Mouse (Mus musculus) adrenal gland, adult 2 months (tissue): Measurements from ENCODE around the gene Gm21988. TPM values are rescaled to one million over a fixed set of nuclear protein-coding genes. Genes with fewer than 3 reads are reported as not detected.
A peak's percentile ranks its signal among the peaks of the same experiment; 100 is the strongest.

Experiments used
- DNase-seq: peaks from one replicate; pipeline ENCODE4 v3.0.0; 2021
- long read RNA-seq: library from polyadenylated mRNA; stranded (forward); transcript quantifications from one replicate; pipeline ENCODE4 v2.0.0, GENCODE M21; 2021
- polyA plus RNA-seq: library from polyadenylated mRNA; depleted of rRNA; stranded (reverse); fragments of >200 nt; gene quantifications from 2 replicates; pipeline ENCODE4 v1.2.3, GENCODE M21; 2012; rRNA removed
- total RNA-seq, 2 experiments: library from RNA; stranded (reverse); gene quantifications; 2 replicates each; pipeline ENCODE4 v1.2.3; 2021

Gm21988 gene
- 1 to 10 TPM; 3.2 to 6.2 TPM for total RNA-seq
- 6.9 and 7.8 TPM in 2 replicates for polyA plus RNA-seq
- long read RNA-seq, partial matches to known transcripts, result 9 of 10 reads
- long read RNA-seq, other reads (novel, unspliced or antisense), result 1 of 10 reads

- DNase-seq, result peak; percentile 85
Measured at GRCm38 (mm10) chr11:70239541-70240279, at the start of gene Gm21988, which contains the start of gene Rnasek. Gene Gm21988 (minus strand): TSS chr11:70239830. Gene Rnasek (minus strand): TSS chr11:70239842.

DNA sequence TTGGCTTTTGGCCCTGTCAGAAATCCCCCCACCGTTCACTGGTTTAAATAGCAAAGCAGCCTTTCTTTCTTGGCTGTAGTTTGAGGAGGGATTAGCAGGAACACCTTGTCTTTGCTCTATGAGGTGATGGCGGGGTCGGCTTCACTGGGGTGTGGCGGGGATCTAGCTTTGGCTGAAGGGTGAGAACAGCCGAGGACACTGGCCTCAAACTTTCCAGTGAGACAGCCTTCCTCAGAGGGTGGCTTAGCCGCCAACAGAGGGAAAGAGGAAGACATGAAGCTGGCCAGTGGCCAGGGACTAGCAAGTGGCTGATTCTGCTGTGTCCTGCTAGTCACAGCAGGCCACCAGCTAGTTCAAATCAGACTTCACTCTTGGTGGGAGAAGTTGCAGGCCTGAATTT lies 49.6 kb upstream of the Gm21988 start:
- no peak for DNase-seq

DNA sequence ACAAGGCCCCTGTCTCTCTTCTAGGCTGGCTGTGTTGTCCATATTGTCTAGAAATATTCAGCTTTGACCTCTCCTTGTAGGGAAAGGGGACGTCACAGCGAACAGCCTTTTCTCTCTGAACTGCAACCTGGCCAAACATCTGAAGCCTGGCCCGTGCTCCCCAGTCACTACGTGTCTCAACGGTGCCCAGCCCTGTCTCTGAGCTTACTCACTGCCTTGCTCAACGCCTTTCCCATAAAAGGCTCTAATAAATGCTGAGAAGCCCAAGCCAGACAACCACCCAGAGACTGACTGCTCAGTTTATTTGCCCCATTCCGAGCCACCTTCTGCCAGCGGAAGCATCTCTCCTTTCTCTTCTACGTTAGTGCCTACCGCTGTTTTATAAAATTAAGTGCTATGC lies 48.5 kb upstream of the Gm21988 start:
- no peak for DNase-seq

DNA sequence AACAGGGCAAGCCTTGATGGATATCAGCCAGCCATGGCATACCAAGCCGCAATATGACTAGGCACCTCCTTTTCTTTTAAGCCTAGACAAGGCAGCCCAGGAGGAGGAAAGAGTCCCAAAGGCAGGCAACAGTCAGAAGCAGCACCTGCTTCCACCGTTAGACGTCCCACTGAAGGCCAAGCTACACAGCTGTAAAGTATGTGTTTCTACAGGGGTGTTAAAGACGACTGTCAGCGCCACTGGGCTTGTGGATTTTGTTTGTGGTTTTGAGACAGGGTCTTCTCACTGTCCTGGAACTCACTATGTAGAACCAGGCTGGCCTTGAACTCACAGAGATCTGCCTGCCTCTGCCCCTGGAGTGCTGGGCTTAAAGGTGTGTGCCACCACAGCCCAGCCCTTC lies 46.1 kb upstream of the Gm21988 start:
- no peak for DNase-seq

- no peak for DNase-seq
Measured at GRCm38 (mm10) chr11:70284757-70285156, 45.1 kb upstream of the Gm21988 start.

DNA sequence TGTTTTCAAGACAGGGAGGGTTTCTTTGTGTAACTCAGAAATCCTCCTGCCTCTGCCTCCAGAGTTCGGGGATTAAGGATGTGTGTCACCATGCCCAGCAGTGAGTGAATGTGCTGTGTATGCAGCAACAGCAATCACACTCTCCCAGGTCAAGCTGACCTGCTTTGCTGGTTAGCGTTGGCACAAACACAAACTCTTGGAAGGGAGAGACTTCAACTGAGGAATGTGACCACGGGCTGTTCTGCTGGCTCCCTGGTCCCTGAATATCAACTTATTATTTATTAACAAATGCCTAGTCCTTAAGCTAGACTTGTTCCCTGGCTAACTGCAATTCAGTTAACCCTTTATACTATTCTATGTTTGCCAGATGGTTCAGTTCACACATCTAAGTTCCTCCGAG lies 44.0 kb upstream of the Gm21988 start:
- DNase-seq, result no peak

DNA sequence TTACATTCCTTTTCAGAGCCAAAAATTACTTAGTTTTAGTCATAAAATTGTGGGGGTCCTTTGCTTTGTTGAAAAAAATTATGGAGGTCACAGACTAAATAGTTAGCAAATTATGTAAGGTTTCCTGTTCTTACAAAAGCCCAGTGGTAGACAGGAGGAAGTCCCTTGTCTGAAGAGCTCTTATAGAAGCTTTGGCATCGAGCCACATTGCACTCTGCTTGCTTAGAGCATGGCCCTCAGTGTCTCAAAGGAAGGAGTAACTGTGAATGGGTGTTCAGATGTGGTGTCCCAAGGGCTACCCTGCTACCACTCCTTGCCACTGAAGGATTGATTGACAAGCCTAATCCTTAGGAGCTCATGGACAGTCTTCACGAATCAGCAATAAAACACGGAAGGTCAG lies 40.8 kb upstream of the Gm21988 start:
- no peak for DNase-seq

DNA sequence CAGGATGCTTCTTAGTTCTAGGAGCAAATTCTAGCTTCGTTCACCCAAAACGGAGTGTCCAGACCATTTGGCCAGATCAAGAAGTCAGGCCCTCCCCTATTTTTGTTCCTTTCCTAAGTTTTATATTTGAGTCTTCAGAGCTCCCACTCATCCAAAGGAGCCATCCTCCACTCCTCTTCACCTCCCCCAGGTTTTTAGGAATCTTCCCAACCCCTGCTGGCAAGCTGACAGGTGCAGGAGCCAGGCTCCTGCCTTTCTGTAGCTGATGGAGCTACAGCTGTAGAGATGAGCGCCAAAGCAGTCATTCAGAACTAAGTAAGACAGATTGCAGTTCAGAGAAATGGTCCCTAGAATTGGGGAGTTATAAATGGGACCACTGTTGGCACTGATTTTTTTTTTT lies 39.3 kb upstream of the Gm21988 start:
- DNase-seq, result no peak

DNA sequence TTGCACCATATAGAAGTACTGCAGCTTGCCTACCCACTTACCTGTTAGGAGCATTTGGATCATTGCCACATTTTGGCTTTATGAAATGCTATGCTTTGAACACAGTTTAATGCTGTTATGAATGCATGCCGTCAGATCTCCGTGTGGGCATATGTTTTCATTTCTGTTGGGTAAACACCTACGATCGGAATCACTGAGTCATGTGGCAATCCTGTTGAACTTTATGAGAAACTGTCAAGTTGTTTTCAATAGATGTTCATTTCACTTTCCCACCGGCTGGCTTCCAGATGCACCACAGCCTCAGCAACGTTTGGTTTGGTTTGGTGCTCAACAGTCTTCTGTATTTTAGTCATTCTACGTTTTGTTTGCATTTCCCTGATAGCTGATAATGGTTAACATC lies 32.0 kb upstream of the Gm21988 start:
- DNase-seq, result no peak

DNA sequence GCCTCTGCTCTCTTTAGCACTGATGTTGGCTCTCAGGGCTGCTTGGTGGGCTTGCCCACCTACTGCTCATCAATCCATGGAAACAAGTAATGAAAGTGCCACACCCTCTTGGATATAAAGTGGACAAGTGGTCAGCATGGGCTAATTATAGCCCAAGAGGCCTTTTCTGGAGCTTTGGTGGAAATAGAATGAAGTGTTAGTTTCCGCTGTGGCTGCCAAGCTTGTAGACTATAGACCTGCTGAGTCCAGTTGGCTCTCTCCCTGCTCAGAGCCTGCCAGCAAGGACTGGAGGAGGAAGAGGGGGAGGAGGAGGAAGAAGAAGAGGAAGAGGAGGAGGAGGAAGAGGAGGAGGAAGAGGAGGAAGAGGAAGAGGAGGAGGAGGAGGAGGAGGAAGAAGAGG lies 26.8 kb upstream of the Gm21988 start:
- DNase-seq, result no peak

DNA sequence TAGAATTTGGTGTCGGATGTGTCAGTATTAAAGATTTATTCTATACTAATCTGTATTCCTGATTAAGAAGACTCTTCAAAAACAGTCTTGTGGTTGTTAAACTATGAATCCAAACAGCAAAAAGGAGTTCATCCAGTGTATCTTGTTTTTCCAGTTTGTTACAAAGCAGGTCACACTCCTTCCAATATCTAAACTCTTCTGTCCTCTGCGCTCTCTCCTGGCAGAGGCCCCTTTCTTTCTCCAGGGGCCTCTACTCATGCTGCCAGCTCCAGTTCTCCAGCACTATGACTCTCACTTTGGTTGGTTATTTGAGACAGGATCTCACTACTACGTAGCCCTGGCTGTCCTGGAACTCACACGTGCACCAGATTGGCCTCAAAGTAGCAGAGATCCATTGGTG lies 26.2 kb upstream of the Gm21988 start:
- DNase-seq, result no peak

GRCm38 (mm10) chr11:70265252-70265651 lies 25.6 kb upstream of the Gm21988 start:
- DNase-seq, result no peak

DNA sequence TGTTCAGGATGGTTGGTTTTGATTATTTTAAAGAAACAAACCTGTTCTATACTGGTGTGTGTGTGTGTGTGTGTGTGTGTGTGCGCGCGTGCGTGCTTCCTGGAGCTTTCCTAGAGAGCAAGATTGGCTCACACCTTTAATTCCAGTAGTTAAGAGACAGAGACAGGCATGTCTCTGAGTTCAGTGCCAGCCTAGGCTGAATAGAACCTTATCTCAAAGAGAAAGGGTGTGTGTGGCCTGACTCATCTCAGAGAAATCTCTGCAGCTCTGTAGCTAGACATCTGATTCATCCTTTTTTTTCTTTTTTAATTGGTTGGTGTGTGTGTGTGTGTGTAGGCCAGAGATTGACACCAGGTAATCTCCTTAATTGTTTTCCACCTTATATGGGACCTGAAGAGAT lies 19.4 kb upstream of the Gm21988 start:
- no peak for DNase-seq

DNA sequence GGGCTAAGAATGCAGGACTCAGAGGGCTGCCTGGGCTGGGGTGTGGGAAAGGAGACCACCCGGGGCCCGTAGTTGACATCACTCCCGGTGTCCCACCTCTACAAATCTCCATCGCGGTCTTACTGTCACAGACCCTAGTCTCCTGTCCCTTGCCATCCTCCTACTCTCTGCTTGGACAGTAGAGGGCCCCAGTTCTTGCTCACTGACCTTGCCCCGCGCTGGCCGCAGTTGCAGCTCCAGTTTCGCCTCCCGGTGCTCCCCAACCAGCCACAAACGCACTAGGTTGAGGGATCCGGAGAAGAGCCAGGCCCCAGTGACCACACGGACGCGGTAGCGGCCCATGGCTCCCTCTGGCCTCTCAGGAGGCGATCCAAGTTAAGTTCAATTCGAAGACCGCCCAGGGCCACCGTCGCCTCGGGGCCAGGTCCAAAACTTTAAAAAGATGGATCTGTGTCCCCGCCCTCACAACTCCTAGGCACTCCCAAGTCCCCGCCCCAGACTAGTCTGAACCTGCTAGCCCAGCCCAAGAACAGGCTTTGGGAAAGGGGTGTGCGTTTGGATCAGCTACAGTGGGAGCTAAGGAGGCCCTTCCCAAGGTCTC lies 15.4 kb upstream of the Gm21988 start, which contains the start of gene Alox12:
Gene Alox12, minus strand, starts transcription at position 423 of the 601 bp plus-strand sequence.
- peak; percentile 79 for DNase-seq

DNA sequence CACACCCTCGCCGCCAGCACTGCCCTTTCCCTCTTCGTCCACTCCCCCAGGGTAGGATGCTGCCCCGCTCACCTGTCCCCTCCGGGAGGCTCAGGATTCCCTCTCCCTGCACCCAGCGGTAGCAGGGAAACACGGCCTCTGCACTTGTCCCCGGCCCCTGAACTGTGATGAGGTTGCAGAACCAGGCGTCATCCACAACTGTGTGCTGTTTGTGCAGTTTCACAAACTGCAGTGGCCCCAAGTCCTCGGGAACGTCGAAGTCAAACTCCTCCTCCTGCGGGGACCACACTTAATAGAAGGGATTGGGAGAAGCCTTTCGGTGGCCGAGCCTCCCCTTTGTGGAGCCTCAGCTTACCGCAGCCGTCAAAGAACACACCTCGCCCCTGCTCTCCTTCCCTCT lies 14.7 kb upstream of the Gm21988 start:
- no peak for DNase-seq

DNA sequence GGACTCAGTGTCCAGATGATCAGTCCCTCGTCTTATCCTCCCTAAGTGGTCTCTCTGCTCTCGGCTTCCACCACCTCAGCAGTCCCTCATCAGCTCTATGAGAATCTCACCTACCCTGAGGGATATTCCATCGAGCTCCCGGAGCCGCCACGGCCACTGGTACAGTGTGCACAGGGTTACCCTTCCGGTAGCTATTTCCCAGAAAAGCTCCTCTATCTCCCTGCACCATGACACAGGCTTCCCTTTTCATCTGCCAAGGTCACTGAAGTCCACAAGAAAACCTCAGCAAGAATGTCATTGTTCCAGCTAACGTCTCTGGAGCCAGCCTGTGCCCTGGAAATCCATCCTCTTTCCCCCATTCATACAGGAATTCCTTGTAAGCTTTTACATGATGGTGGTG lies 12.2 kb upstream of the Gm21988 start:
- no peak for DNase-seq

- no peak for DNase-seq
Measured at GRCm38 (mm10) chr11:70250150-70250549, 10.5 kb upstream of the Gm21988 start.

DNA sequence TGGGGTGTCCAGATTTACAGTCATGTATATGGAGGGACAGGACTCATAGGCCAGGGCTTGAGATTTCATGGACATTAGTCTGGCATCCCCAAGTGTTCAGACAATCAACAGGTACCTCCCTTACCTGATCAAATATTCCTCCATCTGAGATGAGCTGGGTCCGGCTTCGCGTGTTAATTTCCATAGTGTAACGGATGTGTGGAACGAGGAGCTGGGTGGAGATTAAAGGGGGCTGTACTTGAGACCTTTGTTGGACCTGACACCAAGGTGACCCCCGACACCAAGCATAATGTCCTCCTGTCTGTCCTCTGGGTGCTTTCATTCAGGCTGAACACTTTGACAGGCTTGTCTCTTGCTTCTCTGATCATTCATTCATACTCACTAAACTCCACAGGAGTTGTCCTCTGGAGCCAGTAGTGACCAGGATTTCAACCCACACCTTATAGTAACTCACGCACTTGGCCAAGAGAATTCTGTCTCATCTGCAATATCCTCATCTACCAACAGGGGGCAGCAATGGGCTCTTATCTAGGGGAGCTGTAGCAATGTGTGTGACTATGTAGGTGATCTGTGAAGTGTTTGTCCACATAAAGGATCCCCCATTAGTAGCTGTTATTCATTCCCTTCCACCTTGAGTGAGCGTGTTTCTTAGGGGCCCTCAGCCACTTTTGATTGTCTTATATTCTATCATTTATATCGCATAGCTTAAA lies 7.7 kb upstream of the Gm21988 start:
- peak; percentile 69 for DNase-seq

DNA sequence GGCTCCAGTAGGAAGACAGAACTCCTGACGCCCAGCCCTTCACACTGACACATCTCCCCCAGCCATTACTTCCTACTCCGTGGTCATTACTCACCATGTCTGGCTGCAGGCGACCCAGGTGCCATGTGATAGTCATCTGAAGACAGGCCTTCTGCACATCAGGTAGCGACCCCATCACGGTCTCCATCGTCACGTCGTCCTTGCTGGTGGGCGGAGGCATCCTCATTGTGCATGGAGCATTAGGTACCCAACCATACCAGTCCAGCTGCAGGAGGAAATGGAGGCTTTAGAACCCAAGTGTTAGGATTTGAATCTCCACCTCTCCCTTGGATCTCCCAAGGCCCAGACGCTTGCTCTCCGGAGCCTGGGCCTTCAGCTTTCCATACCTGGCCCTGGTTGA lies 3.0 kb upstream of the Gm21988 start:
- no peak for DNase-seq

DNA sequence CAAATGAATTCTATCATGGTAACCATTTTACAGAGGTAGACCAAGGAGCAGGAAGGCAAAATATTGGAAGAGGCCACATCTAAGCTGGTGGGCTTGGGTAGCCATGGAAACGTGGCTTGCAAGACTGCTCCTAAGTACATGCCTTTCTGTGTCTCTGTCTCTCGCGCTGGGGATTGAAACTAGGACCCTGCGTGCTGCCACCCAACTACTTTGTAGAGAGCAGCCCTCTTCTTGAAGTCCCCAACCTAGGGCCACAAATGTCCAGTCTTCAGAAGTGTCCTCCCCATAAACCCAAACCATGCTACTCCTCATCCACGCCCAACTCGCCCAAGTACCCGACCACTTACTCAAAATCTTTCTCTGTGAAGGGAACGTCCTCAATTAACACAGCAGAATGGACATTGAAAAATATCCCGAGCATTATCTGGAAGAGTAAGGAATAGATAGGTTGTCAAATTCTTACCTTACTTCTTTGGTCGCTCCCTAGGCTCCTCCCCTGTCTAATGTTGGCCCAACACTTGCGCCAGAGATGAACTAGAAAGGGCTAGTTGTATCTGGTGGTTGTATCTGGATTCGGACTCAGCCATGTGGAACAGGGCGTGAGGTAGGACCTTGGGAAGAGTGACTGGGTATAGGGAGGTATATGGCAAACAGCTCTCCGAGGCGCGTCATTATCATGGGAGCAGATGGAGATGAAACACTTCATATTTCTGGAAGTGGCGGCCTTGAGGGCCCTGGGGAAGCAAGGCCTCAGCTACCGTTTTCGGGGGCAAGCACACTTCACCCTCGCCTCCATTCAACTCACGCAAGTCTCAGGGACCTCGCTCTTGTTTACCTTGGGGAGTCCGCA lies 814 bp downstream of the Gm21988 start:
- DNase-seq, result no peak

DNA sequence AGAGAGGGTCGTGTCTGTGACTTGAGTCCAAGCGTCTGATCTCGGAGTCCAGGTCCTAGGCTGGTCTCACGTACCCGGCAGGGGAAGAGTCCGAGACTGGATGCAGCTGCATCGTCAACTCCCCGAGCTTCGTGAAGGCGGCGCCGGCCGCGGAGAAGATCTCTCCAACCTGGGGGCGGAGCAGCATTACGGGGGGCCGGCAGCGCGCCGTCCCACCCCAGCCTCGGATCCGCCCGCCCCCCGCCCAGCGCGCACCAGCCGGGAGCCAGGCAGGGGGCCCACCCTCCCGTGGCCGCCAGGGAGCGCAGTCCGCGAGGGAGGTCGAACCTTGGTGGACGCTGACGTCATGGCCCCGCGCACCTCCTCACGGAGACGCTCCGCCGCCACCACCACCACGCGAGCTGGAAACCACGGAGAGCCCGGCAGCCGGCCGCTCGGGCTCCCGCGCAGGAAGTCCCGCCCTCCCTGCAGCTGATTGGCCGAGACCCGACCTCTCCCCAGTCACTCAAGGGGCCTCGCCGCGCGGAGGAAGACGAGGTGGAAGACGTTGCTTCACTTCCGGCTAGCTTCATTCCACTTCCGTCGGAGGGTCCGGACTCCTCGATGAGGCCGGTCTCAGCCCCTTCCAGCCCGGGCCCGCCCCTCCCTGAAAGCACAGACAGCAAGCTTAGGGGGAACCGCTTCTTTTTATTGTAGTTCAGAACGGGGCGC lies 2.0 kb downstream of the Gm21988 start, which contains the start of gene 0610010K14Rik:
Gene 0610010K14Rik, minus strand, starts transcription at position 458 of the 711 bp plus-strand sequence.
- DNase-seq, result peak; percentile 99
